Mouse (Mus musculus) erythroblast, embryonic 14.5 days (primary cell): ENCODE results near the gene BC034090.

Source experiments
- GATA1 ChIP-seq: IDR thresholded peaks from 2 replicates; pipeline ENCODE4 v1.6.1; 2012; ENCODE audit warnings: low read length, inconsistent platforms, mixed read lengths
- TAL1 ChIP-seq: IDR thresholded peaks from 3 replicates; pipeline ENCODE4 v1.6.1; 2012; ENCODE audit warnings: low read length, inconsistent platforms, mixed read lengths

- TF ChIP-seq GATA1 (no peak), TAL1 (no peak)
Observed at GRCm38 (mm10) chr1:155232786-155233185, 11.5 kb downstream of the BC034090 start.
